Mouse (Mus musculus): ENCODE data around the gene Obp2a.

GRCm38 (mm10) chr2:25654502-25654901 is 45.3 kb upstream of the Obp2a start:
- TF ChIP-seq CTCF (IDR thresholded peaks at IDR 0.05; ENCODE audit: control insufficient read depth, insufficient read depth, insufficient replicate concordance, low read depth, low read length) (no peak), POLR2A (IDR thresholded peaks at IDR 0.05; ENCODE audit: control insufficient read depth, low read depth, low read length) (no peak)

Measured in testis, adult 2 months (tissue).